Mouse (Mus musculus) CH12.LX (cell line): ENCODE data around the gene Magi2. TPM values are rescaled to one million over a fixed set of nuclear protein-coding genes. Genes with fewer than 3 reads are reported as not detected.
A peak's percentile ranks its signal among the peaks of the same experiment; 100 is the strongest.

ENCODE experiments used
- DNase-seq: peaks from one replicate; pipeline ENCODE4 v3.0.0-alpha.2; 2013; ENCODE audit errors: extremely low read depth
- H3K27ac ChIP-seq: 2 replicates; pipeline ENCODE4 v1.5.1; 2012; ENCODE audit warnings: low read depth, mild to moderate bottlenecking, control low read depth, moderate library complexity; ENCODE audit not compliant: insufficient read depth
- H3K27me3 ChIP-seq: replicated peaks from 2 replicates; pipeline ENCODE3; 2012; ENCODE audit warnings: inconsistent platforms
- H3K36me3 ChIP-seq, 2 experiments: replicated peaks in 1 of 2; 2 replicates each; pipeline versions ENCODE3 to v1.6.1; 2012; ENCODE audit warnings: inconsistent platforms in 1 of 2, low read length in 1 of 2, mild to moderate bottlenecking in 1 of 2, mixed read lengths in 1 of 2, moderate library complexity in 1 of 2; ENCODE audit not compliant: control insufficient read depth in 1 of 2, insufficient read depth in 1 of 2
- H3K4me1 ChIP-seq, 2 experiments: 2 replicates each; pipeline ENCODE4 v1.6.1; 2012; ENCODE audit warnings: inconsistent platforms in 1 of 2, moderate library complexity in 1 of 2; ENCODE audit not compliant: insufficient read depth in 2 of 2, control insufficient read depth in 1 of 2
- H3K4me2 ChIP-seq: 2 replicates; pipeline ENCODE4 v1.6.1; 2012; ENCODE audit warnings: low read depth, mild to moderate bottlenecking, control low read depth; ENCODE audit not compliant: poor library complexity, insufficient read depth, severe bottlenecking
- H3K4me3 ChIP-seq, 3 experiments: fragments of 150-350 bp in 1 of 3; sonication (generic) in 1 of 3; replicated peaks in 1 of 3; 2 replicates each; pipeline versions ENCODE3 to v1.5.1; 2011 to 2012; ENCODE audit warnings: low read depth in 2 of 3, low read length in 2 of 3, mild to moderate bottlenecking in 2 of 3, moderate library complexity in 2 of 3, control low read depth in 1 of 3, improper control_type of control experiment in 1 of 3, inconsistent platforms in 1 of 3, mixed read lengths in 1 of 3; ENCODE audit not compliant: poor library complexity in 1 of 3
- H3K79me2 ChIP-seq: replicated peaks from 2 replicates; pipeline ENCODE4 v1.6.1; 2012; ENCODE audit warnings: mild to moderate bottlenecking, moderate library complexity; ENCODE audit not compliant: control insufficient read depth, poor library complexity, insufficient read depth, severe bottlenecking; ENCODE audit errors: extremely low read depth
- H3K9ac ChIP-seq: 2 replicates; pipeline ENCODE4 v1.6.1; 2012; ENCODE audit warnings: low read depth, mild to moderate bottlenecking, control low read depth, moderate library complexity; ENCODE audit not compliant: insufficient read depth
- H3K9me3 ChIP-seq: replicated peaks from 2 replicates; pipeline ENCODE3; 2012; ENCODE audit warnings: low read length, inconsistent platforms, mixed read lengths
- CHD2 ChIP-seq: IDR thresholded peaks from 2 replicates; pipeline ENCODE4 v1.6.1; 2011; ENCODE audit warnings: low read length, improper control_type of control experiment
- CTCF ChIP-seq, 2 experiments: IDR thresholded peaks in 1 of 2; conservative IDR thresholded peaks in 1 of 2; 2 replicates each; pipeline ENCODE4 v1.5.1; 2011 to 2012; ENCODE audit warnings: low read depth in 2 of 2, low read length in 2 of 2, improper control_type of control experiment in 1 of 2, inconsistent platforms in 1 of 2, mild to moderate bottlenecking in 1 of 2, moderate library complexity in 1 of 2
- E2F4 ChIP-seq: IDR thresholded peaks from 2 replicates; pipeline ENCODE4 v1.6.1; 2011; ENCODE audit warnings: low read depth, low read length, improper control_type of control experiment; ENCODE audit not compliant: insufficient replicate concordance
- ELF1 ChIP-seq: IDR thresholded peaks from 2 replicates; pipeline ENCODE4 v1.6.1; 2014; ENCODE audit warnings: low read depth, mild to moderate bottlenecking, inconsistent platforms, low read length, improper control_type of control experiment
- EP300 ChIP-seq: IDR thresholded peaks from 2 replicates; pipeline ENCODE4 v1.6.1; 2011; ENCODE audit warnings: low read length, improper control_type of control experiment
- GABPA ChIP-seq: IDR thresholded peaks from 2 replicates; pipeline ENCODE4 v1.6.1; 2012; ENCODE audit warnings: low read depth, low read length, improper control_type of control experiment, inconsistent platforms; ENCODE audit not compliant: insufficient replicate concordance
- JUN ChIP-seq: IDR thresholded peaks from 2 replicates; pipeline ENCODE4 v1.6.1; 2011; ENCODE audit warnings: low read depth, mild to moderate bottlenecking, low read length, improper control_type of control experiment, moderate library complexity; ENCODE audit not compliant: insufficient read depth
- MAFK ChIP-seq: IDR thresholded peaks from 2 replicates; pipeline ENCODE4 v1.6.1; 2011; ENCODE audit warnings: low read length, improper control_type of control experiment; ENCODE audit not compliant: insufficient replicate concordance
- MAX ChIP-seq: IDR thresholded peaks from 2 replicates; pipeline ENCODE4 v1.6.1; 2011; ENCODE audit warnings: low read length, improper control_type of control experiment
- MYC ChIP-seq: IDR thresholded peaks from 2 replicates; pipeline ENCODE4 v1.6.1; 2011; ENCODE audit warnings: low read depth, mild to moderate bottlenecking, improper control_type of control experiment, low read length
- PAX5 ChIP-seq: IDR thresholded peaks from 2 replicates; pipeline ENCODE4 v1.6.1; 2012; ENCODE audit warnings: low read length, inconsistent platforms, mixed read lengths
- POLR2AphosphoS2 ChIP-seq: IDR thresholded peaks from 2 replicates; pipeline ENCODE4 v1.6.1; 2011; ENCODE audit warnings: low read depth, low read length, improper control_type of control experiment
- RAD21 ChIP-seq: IDR thresholded peaks from 2 replicates; pipeline ENCODE4 v1.6.1; 2011; ENCODE audit warnings: low read depth, mild to moderate bottlenecking, low read length, improper control_type of control experiment, moderate library complexity
- RCOR1 ChIP-seq: conservative IDR thresholded peaks from 2 replicates; pipeline ENCODE4 v1.6.1; 2012; ENCODE audit warnings: low read depth, mild to moderate bottlenecking, inconsistent platforms, low read length, improper control_type of control experiment
- SIN3A ChIP-seq: IDR thresholded peaks from 2 replicates; pipeline ENCODE4 v1.6.1; 2012; ENCODE audit warnings: low read length, improper control_type of control experiment, inconsistent platforms
- TBP ChIP-seq: conservative IDR thresholded peaks from 2 replicates; pipeline ENCODE4 v1.6.1; 2011; ENCODE audit warnings: low read depth, low read length, improper control_type of control experiment
- TCF12 ChIP-seq: IDR thresholded peaks from 2 replicates; pipeline ENCODE4 v1.6.1; 2014; ENCODE audit warnings: low read depth, mild to moderate bottlenecking, inconsistent platforms, low read length, improper control_type of control experiment
- UBTF ChIP-seq: IDR thresholded peaks from 2 replicates; pipeline ENCODE4 v1.6.1; 2012; ENCODE audit warnings: low read depth, mild to moderate bottlenecking, inconsistent platforms, low read length, improper control_type of control experiment, moderate library complexity
- ZC3H11A ChIP-seq: IDR thresholded peaks from 2 replicates; pipeline ENCODE4 v1.6.1; 2012; ENCODE audit warnings: low read depth, mild to moderate bottlenecking, inconsistent platforms, low read length, improper control_type of control experiment
- ZKSCAN1 ChIP-seq: IDR thresholded peaks from 2 replicates; pipeline ENCODE4 v1.6.1; 2012; ENCODE audit warnings: low read depth, inconsistent platforms, low read length, improper control_type of control experiment, borderline replicate concordance
- ZMIZ1 ChIP-seq: IDR thresholded peaks from 2 replicates; pipeline ENCODE4 v1.6.1; 2012; ENCODE audit warnings: low read depth, mild to moderate bottlenecking, inconsistent platforms, low read length, improper control_type of control experiment
- dilution Hi-C: fragments of 300-500 bp; cut with MboI; formaldehyde crosslinking; loops from 2 replicates; pipeline ENCODE4 v1.14.3; 2020; ENCODE audit warnings: low sequenced_read_pairs; ENCODE audit not compliant: extremely low pct_unique_long_range_greater_than_20kb, extremely low pct_ligation_motif_present
- in situ Hi-C: fragments of 300-500 bp; cut with MboI; formaldehyde crosslinking; loops from 3 replicates; pipeline ENCODE4 v1.14.3; 2019; ENCODE audit warnings: low sequenced_read_pairs, low pct_ligation_motif_present, low pct_unique_long_range_greater_than_20kb, mixed read lengths
- polyA plus RNA-seq: library from polyadenylated mRNA; unstranded; fragments of >175 nt; gene quantifications from 2 replicates; pipeline ENCODE4 v1.2.1, GENCODE M21; 2012; ENCODE audit warnings: low read depth; ENCODE audit not compliant: insufficient read length
- total RNA-seq, 2 experiments: library from RNA; depleted of rRNA; stranded (reverse); fragments of 300-350 nt in 1 of 2; fragments of >200 nt in 1 of 2; gene quantifications; 2 replicates each; pipeline ENCODE4 v1.2.3; 2012 to 2014

The Magi2 gene
- total and polyA plus RNA-seq, 3 experiments, result 0.37 to 0.63 (median 0.42) TPM

- TF ChIP-seq MAFK (0 out of 2 replicates have a peak, but pooled peaks have one; percentile 43), MAX (peak; percentile 46; the same call in 1 of the 2 replicates), JUN (peak; percentile 94), CHD2 (peak; percentile 75), CTCF (conservative IDR thresholded peaks at IDR 0.05 in 1 of 2, IDR thresholded peaks at IDR 0.05 in 1 of 2; ENCODE audit: low read depth in 2 of 2, low read length in 2 of 2) (no peak)
- TF ChIP-seq, all 38 proteins: peak for 16
Observed at GRCm38 (mm10) chr5:20680833-20681530, 1454.1 kb downstream of the Magi2 start (continued).

- Histone ChIP-seq H3K4me3 (peak overlapping the region in 1 of 3 experiments; percentile 20), H3K9ac (no peak overlapping the region), H3K36me3 (no peaks in the 10 kb centered on the region), H3K4me1 (peaks cover 17 to 48% of the 10 kb centered on the region in 2 experiments), H3K4me2 (peak overlapping the region; percentile 14; the same call in 1 of the 2 replicates), H3K9me3 (no peaks in the 10 kb centered on the region), H3K27ac (peak overlapping the region; percentile 68), H3K27me3 (no peaks in the 10 kb centered on the region)
- dilution Hi-C loops, result no loop called here
- no peak for DNase-seq
- TF ChIP-seq RAD21, result no peak
- no peak for TF ChIP-seq CHD2
- no peak for TF ChIP-seq PAX5
- no peak for TF ChIP-seq CTCF (conservative IDR thresholded peaks at IDR 0.05 in 1 of 2, IDR thresholded peaks at IDR 0.05 in 1 of 2; ENCODE audit: low read depth in 2 of 2, low read length in 2 of 2)
- TF ChIP-seq TCF12, result no peak
- TF ChIP-seq RCOR1, result no peak
- no peak for TF ChIP-seq EP300
- no peak for TF ChIP-seq ZMIZ1
- no peak for TF ChIP-seq ZC3H11A
- TF ChIP-seq E2F4, result no peak
- no peak for TF ChIP-seq UBTF
- TF ChIP-seq ELF1, result no peak
- no peak for TF ChIP-seq TBP
- TF ChIP-seq GABPA, result no peak
- no peak for TF ChIP-seq SIN3A
- TF ChIP-seq MYC, result no peak
- no peak for TF ChIP-seq ZKSCAN1
- no peak for TF ChIP-seq POLR2AphosphoS2
- no peak for TF ChIP-seq MAFK
- TF ChIP-seq, all 38 proteins: peak for 0
- in situ Hi-C loops, result loop anchor here (25.0 kb wide), 1 partner anchor 194 kb away; no protein-coding TSS in a partner anchor
- H3K79me2 ChIP-seq, result no peaks in the 10 kb centered on the region
Observed at GRCm38 (mm10) chr5:20681660-20682059, 1454.8 kb downstream of the Magi2 start.
